Mouse (Mus musculus) myocyte (in vitro differentiated cells): ENCODE measurements around the gene Zswim3. TPM values are rescaled to one million over a fixed set of nuclear protein-coding genes. Genes with fewer than 3 reads are reported as not detected.

Source experiments
- H3K27me3 ChIP-seq: one replicate; pipeline ENCODE4 v1.6.1; 2011; ENCODE audit not compliant: control insufficient read depth, insufficient read depth, insufficient read length
- H3K36me3 ChIP-seq: one replicate; pipeline ENCODE4 v1.6.1; 2011; ENCODE audit not compliant: control insufficient read depth, insufficient read depth
- H3K4me2 ChIP-seq: one replicate; pipeline ENCODE4 v1.6.1; 2011; ENCODE audit warnings: low read depth, control low read depth
- H3K4me3 ChIP-seq: one replicate; pipeline ENCODE4 v1.5.1; 2011; ENCODE audit warnings: mild to moderate bottlenecking, control low read depth, moderate library complexity
- H3K79me2 ChIP-seq: one replicate; pipeline ENCODE4 v1.6.1; 2011; ENCODE audit not compliant: control insufficient read depth, insufficient read depth
- H3ac ChIP-seq: one replicate; pipeline ENCODE4 v1.6.1; 2011; ENCODE audit not compliant: control insufficient read depth, insufficient read length
- CEBPB ChIP-seq: IDR thresholded peaks from 2 replicates; pipeline ENCODE4 v1.6.1; 2011; ENCODE audit warnings: mild to moderate bottlenecking, moderate library complexity; ENCODE audit not compliant: poor library complexity, insufficient read depth, severe bottlenecking
- E2F4 ChIP-seq: IDR thresholded peaks from one replicate; pipeline ENCODE4 v1.6.1; 2011; ENCODE audit warnings: mild to moderate bottlenecking, control low read depth, moderate library complexity; ENCODE audit not compliant: insufficient read depth
- MAX ChIP-seq: IDR thresholded peaks from one replicate; pipeline ENCODE4 v1.6.1; 2011; ENCODE audit warnings: low read depth, mild to moderate bottlenecking, control low read depth
- MYOD1 ChIP-seq, 3 experiments: IDR thresholded peaks; one replicate each; pipeline ENCODE4 v1.6.1; 2011; ENCODE audit warnings: control low read depth in 2 of 3, low read depth in 2 of 3, mild to moderate bottlenecking in 2 of 3, moderate library complexity in 1 of 3; ENCODE audit not compliant: insufficient read length in 2 of 3, control insufficient read depth in 1 of 3
- MYOG ChIP-seq, 3 experiments: IDR thresholded peaks; one replicate each; pipeline ENCODE4 v1.6.1; 2011; ENCODE audit warnings: control low read depth in 2 of 3, low read depth in 2 of 3, mild to moderate bottlenecking in 2 of 3; ENCODE audit not compliant: insufficient read length in 2 of 3, control insufficient read depth in 1 of 3, insufficient read depth in 1 of 3
- POLR2A ChIP-seq: IDR thresholded peaks from one replicate; pipeline ENCODE4 v1.6.1; 2011; ENCODE audit warnings: low read depth, mild to moderate bottlenecking, control low read depth, moderate library complexity; ENCODE audit not compliant: insufficient read length
- POLR2AphosphoS2 ChIP-seq: IDR thresholded peaks from one replicate; pipeline ENCODE4 v1.6.1; 2011; ENCODE audit warnings: low read depth, control low read depth; ENCODE audit not compliant: insufficient read length
- REST ChIP-seq: IDR thresholded peaks from one replicate; pipeline ENCODE4 v1.6.1; 2011; ENCODE audit warnings: mild to moderate bottlenecking, control low read depth, moderate library complexity; ENCODE audit not compliant: insufficient read depth, insufficient read length
- SRF ChIP-seq: IDR thresholded peaks from one replicate; pipeline ENCODE4 v1.6.1; 2011; ENCODE audit warnings: low read depth; ENCODE audit not compliant: control insufficient read depth, insufficient read length
- TCF12 ChIP-seq: IDR thresholded peaks from one replicate; pipeline ENCODE4 v1.6.1; 2011; ENCODE audit warnings: mild to moderate bottlenecking, control low read depth; ENCODE audit not compliant: poor library complexity, insufficient read depth, severe bottlenecking
- TCF3 ChIP-seq: IDR thresholded peaks from one replicate; pipeline ENCODE4 v1.6.1; 2011; ENCODE audit warnings: low read depth, control low read depth; ENCODE audit not compliant: insufficient read length
- USF1 ChIP-seq: IDR thresholded peaks from one replicate; pipeline ENCODE4 v1.6.1; 2011; ENCODE audit warnings: low read depth, mild to moderate bottlenecking, control low read depth, moderate library complexity
- polyA plus RNA-seq: library from polyadenylated mRNA; unstranded; fragments of >200 nt; fragmentation: generic; extraction: Trizol; gene quantifications from one replicate; pipeline ENCODE4 v1.2.1, GENCODE M21; 2012; ENCODE audit warnings: missing spikeins

Gene Zswim3
- polyA plus RNA-seq: 3.3 TPM

DNA sequence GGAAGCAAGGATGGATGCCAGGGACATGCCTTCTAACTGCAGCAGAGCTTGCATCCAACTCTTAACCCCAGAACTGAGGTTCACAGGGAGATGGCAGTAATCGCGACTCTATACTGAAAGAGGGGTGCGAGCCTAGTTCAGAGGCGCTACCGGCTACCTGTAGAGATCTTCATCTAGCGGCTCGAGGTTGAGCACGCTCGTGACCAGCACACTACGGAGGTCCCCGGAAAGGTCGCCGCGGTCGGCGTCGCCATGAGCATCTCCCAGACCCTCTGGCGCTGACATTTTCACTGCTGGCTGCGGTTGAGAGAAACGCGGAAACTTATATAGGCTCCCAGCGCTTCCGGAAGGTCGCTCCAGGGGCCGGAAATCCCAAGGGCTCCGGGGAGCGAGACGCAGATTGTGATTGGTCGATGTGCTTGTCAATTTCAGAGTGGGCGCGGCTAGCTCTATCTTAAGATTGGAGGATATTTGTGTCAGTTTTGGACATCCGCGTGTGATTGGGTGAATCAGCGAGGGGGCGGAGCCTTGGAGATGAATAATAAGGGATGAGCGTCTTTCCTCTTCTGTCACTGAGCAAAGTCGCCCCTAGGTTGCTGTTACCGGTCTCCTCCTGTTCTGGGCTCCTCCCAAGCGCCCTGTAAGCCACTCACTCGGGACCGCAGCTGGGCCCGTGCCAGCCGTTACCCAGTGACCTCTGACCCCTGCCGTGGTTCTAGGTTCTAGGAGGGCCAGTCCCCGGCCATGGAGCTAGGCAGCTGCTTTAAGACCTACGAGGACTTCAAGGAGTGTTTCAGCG lies at the start of gene Zswim3, which contains the start of gene Acot8:
TSS of gene Zswim3 (plus strand) at position 566 of the 799 bp plus-strand sequence.
TSS of gene Acot8 (minus strand) at position 350 of the 799 bp plus-strand sequence.
- Histone ChIP-seq H3K4me2 (peak within 1 kb of the TSS; percentile 91), H3ac (peak within 1 kb of the TSS; percentile 64), H3K79me2 (peaks cover 18% of the 10 kb centered on the region), H3K4me3 (peak within 1 kb of the TSS; percentile 85), H3K36me3 (peaks cover 11% of the 10 kb centered on the region), H3K27me3 (no peaks in the 10 kb centered on the region)
- TF ChIP-seq MAX (no peak), POLR2AphosphoS2 (peak; percentile 78), POLR2A (peak; percentile 68)

DNA sequence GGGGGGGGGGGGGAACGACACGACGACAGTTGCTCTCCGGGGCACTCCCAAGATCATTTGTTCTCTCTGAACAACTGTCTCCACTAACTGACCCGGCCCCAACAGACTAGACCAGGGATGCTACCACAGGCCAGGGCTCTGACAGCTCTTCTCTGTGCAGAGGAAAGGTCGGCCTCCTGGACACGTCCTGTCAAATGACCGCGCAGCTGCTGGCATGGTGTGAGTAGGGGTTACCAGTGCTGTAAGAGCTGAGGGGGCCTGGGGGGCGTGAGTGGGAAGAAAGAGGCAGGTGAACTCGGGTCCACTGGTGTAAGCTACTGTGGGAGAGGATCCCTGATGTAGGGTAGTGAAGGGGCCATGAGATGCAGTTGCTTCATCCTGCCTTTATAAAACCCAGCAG lies 47.1 kb upstream of the Zswim3 start:
- Histone ChIP-seq H3K27me3 (no peaks in the 10 kb centered on the region), H3ac (no peak overlapping the region), H3K79me2 (no peaks in the 10 kb centered on the region), H3K4me3 (no peak overlapping the region), H3K36me3 (peaks cover 75% of the 10 kb centered on the region), H3K4me2 (no peak overlapping the region)
- TF ChIP-seq TCF3: no peak
- no peak for TF ChIP-seq USF1
- no peak for TF ChIP-seq MAX
- TF ChIP-seq REST: no peak
- no peak for TF ChIP-seq MYOD1 (IDR thresholded peaks at IDR 0.05; ENCODE audit: control insufficient read depth in 1 of 3, insufficient read length in 2 of 3, low read depth in 2 of 3)
- TF ChIP-seq SRF: no peak
- no peak for TF ChIP-seq CEBPB
- no peak for TF ChIP-seq MYOG (IDR thresholded peaks at IDR 0.05; ENCODE audit: control insufficient read depth in 1 of 3, insufficient read depth in 1 of 3, insufficient read length in 2 of 3, low read depth in 2 of 3)
- no peak for TF ChIP-seq POLR2A
- no peak for TF ChIP-seq E2F4
- TF ChIP-seq TCF12: no peak
- TF ChIP-seq POLR2AphosphoS2: no peak

DNA sequence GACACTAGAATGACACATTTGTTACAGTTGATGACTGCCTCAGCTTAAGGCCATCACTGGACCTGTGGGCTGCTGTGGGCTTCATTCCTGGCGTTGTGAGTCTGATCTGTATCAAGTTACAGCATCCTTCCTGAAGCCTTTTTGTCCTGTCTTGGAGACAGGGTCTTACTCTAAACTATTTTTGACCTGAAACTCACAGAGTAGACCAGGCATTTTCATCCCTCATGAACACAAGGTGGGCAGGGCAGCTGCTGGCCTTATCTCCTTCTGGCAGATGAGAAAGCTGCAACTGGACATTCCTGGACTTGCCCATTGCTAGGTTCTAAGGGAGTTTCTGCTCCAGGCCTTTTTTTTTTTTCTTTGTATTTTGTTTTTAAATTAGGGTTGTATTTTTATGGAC lies 46.2 kb upstream of the Zswim3 start:
- TF ChIP-seq USF1 (no peak), POLR2AphosphoS2 (no peak), SRF (no peak), CEBPB (no peak), POLR2A (no peak), REST (no peak), E2F4 (no peak), MYOG (IDR thresholded peaks at IDR 0.05; ENCODE audit: control insufficient read depth in 1 of 3, insufficient read depth in 1 of 3, insufficient read length in 2 of 3, low read depth in 2 of 3) (no peak), TCF3 (no peak), TCF12 (no peak), MYOD1 (IDR thresholded peaks at IDR 0.05; ENCODE audit: control insufficient read depth in 1 of 3, insufficient read length in 2 of 3, low read depth in 2 of 3) (no peak), MAX (no peak)
- H3K4me2 ChIP-seq: no peak overlapping the region
- no peak overlapping the region for H3K4me3 ChIP-seq
- no peaks in the 10 kb centered on the region for H3K79me2 ChIP-seq
- H3K27me3 ChIP-seq: no peaks in the 10 kb centered on the region
- H3ac ChIP-seq: no peak overlapping the region
- peaks cover 73% of the 10 kb centered on the region for H3K36me3 ChIP-seq

DNA sequence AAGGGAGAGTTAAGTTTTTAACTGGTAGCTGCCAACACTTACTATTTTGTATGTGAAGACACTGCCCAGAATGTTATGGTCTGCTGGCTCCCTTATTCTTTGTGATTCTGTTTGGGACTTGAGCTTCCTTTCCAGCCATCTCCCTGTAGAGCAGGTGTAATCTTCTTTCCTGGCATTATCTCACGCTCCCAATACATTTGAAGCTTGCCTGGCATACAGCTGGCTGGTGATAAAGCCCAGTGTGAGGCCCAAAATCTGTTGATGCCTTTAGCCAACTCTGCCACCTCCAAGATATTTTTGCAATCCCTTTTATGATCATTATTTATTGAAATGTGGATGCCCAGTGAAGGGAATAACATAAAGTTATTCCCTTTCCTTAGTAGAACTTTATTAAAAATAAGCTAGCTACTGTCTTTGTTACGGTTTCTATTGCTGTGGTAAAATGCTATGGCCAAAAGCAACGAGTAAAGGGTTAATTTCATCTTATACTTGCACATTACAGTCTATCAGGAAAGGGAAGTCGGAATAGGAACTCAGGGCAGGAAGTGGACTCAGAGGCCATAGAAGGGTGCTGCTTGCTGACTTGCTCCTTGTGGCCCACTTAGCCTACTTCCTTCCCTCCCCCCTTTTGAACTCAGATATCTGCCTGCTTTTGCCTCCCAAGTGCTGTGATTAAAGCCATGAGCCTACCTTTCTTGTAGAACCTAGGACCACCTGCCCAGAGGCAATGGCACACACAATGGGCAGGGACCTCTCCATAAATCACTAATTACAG lies 44.7 kb upstream of the Zswim3 start:
- no peaks in the 10 kb centered on the region for H3K79me2 ChIP-seq
- H3K27me3 ChIP-seq: no peaks in the 10 kb centered on the region
- H3K4me3 ChIP-seq: no peak overlapping the region
- no peak overlapping the region for H3K4me2 ChIP-seq
- peaks cover 67% of the 10 kb centered on the region for H3K36me3 ChIP-seq
- TF ChIP-seq MYOG (IDR thresholded peaks at IDR 0.05; ENCODE audit: control insufficient read depth in 1 of 3, insufficient read depth in 1 of 3, insufficient read length in 2 of 3, low read depth in 2 of 3): no peak
- no peak for TF ChIP-seq SRF
- no peak for TF ChIP-seq POLR2A
- TF ChIP-seq CEBPB: no peak
- TF ChIP-seq POLR2AphosphoS2: no peak
- no peak for TF ChIP-seq TCF3
- TF ChIP-seq USF1: no peak
- no peak for TF ChIP-seq MYOD1 (IDR thresholded peaks at IDR 0.05; ENCODE audit: control insufficient read depth in 1 of 3, insufficient read length in 2 of 3, low read depth in 2 of 3)
- no peak for TF ChIP-seq E2F4
- no peak for TF ChIP-seq REST
- no peak for TF ChIP-seq TCF12
- no peak for TF ChIP-seq MAX
- no peak overlapping the region for H3ac ChIP-seq
